ENCODE assay signal across 7 mouse cellular contexts in genomic region chr8:84990349-84990748, GRCm38 (mm10). TPM values are rescaled to one million over a fixed set of nuclear protein-coding genes. Genes with fewer than 3 reads are reported as not detected.
DNase-seq lines count a peak whose midpoint lies in the region; ATAC-seq lines count a peak whose summit lies in the region.

Hook2 (plus strand) TSS chr8:84990603.

- H3K27me3 ChIP-seq in embryonic facial prominence, embryonic 10.5 days (replicated peaks; ENCODE audit: low read depth, poor library complexity, severe bottlenecking), result peaks cover 43% of the 10 kb centered on the region
- H3K27me3 ChIP-seq in limb, embryonic 10.5 days (ENCODE audit: low read depth, poor library complexity, severe bottlenecking), result peaks cover 52% of the 10 kb centered on the region
- H3K27me3 ChIP-seq in midbrain, embryonic 13.5 days, result peaks cover 37% of the 10 kb centered on the region

- H3K4me3 ChIP-seq in embryonic facial prominence, embryonic 10.5 days, result peak within 1 kb of the TSS; percentile 71
- peak within 1 kb of the TSS; percentile 73 for H3K4me3 ChIP-seq in limb, embryonic 10.5 days
- H3K4me3 ChIP-seq in midbrain, embryonic 13.5 days (replicated peaks), result peak within 1 kb of the TSS; percentile 59

- peak within 1 kb of the TSS; percentile 87 for H3K4me2 ChIP-seq in midbrain, embryonic 13.5 days (replicated peaks)

- peaks cover 36% of the 10 kb centered on the region for H3K4me1 ChIP-seq in embryonic facial prominence, embryonic 10.5 days
- peaks cover 35% of the 10 kb centered on the region for H3K4me1 ChIP-seq in limb, embryonic 10.5 days
- peaks cover 22% of the 10 kb centered on the region for H3K4me1 ChIP-seq in midbrain, embryonic 13.5 days (replicated peaks)

- peak within 1 kb of the TSS; percentile 90 for H3K27ac ChIP-seq in embryonic facial prominence, embryonic 10.5 days (replicated peaks)
- H3K27ac ChIP-seq in limb, embryonic 10.5 days, result peak within 1 kb of the TSS; percentile 87
- peak within 1 kb of the TSS; percentile 74 for H3K27ac ChIP-seq in midbrain, embryonic 13.5 days

- 0 out of 2 replicates have a peak, but pooled peaks cover 4% of the 10 kb centered on the region for H3K36me3 ChIP-seq in embryonic facial prominence, embryonic 10.5 days (replicated peaks)
- no peaks in the 10 kb centered on the region for H3K36me3 ChIP-seq in limb, embryonic 10.5 days
- H3K36me3 ChIP-seq in midbrain, embryonic 13.5 days, result peaks cover 6% of the 10 kb centered on the region; the same call in 1 of the 2 replicates

- peak; percentile 98 for DNase-seq in adrenal gland, postnatal 10 days
- DNase-seq in embryonic facial prominence, embryonic 10.5 days (ENCODE audit: low spot score), result peak; percentile 97
- DNase-seq in kidney, adult 11 months, result peak; percentile 98
- peak; percentile 96 for DNase-seq in limb, embryonic 10.5 days (ENCODE audit: low spot score)
- peak; percentile 93 for DNase-seq in spleen, adult 12 weeks (ENCODE audit: low spot score)

- no peaks in the 10 kb centered on the region for H3K9me3 ChIP-seq in embryonic facial prominence, embryonic 10.5 days
- H3K9me3 ChIP-seq in limb, embryonic 10.5 days (replicated peaks), result no peaks in the 10 kb centered on the region
- no peaks in the 10 kb centered on the region for H3K9me3 ChIP-seq in midbrain, embryonic 13.5 days

- under 1% methylated on average over 28 of the region's 28 CpGs for WGBS in embryonic facial prominence, embryonic 10.5 days
- WGBS in limb, embryonic 10.5 days, result under 1% methylated on average over 28 of the region's 28 CpGs
- 0% methylated on average over 28 of the region's 28 CpGs for WGBS in midbrain, embryonic 13.5 days

- peak; percentile 70 for ATAC-seq in granulocyte monocyte progenitor cell, adult 5-6 weeks (replicated peaks; ENCODE audit: poor library complexity, severe bottlenecking)
- peak; percentile 93 for ATAC-seq in midbrain, embryonic 13.5 days

- peak within 1 kb of the TSS; percentile 71 for H3K9ac ChIP-seq in midbrain, embryonic 13.5 days (replicated peaks)

RNA-seq across cellular contexts. Expression of gene Hook2, which starts in this region (rescaled TPM):
- total RNA-seq in adrenal gland, postnatal 10 days (2021), result 1 to 10 TPM; 6.5 to 6.6 TPM
- polyA plus RNA-seq in embryonic facial prominence, embryonic 10.5 days (2016; fragmentation: Nextera tagmentation; extraction: Ambion mirVana), result 19.5 and 20.0 TPM in 2 replicates
- 5.2 and 6.1 TPM in 2 replicates for total RNA-seq in granulocyte monocyte progenitor cell, adult 5-6 weeks (2014; fragmentation: Nextera tagmentation)
- total RNA-seq in granulocyte monocyte progenitor cell, adult 5-6 weeks (2017), result 5.7 and 8.2 TPM in 2 replicates
- polyA plus RNA-seq in limb, embryonic 10.5 days (2016; fragmentation: Nextera tagmentation; extraction: Ambion mirVana), result 16.0 and 19.1 TPM in 2 replicates
- polyA plus RNA-seq in midbrain, embryonic 13.5 days (2015; fragmentation: Nextera tagmentation; extraction: Ambion mirVana), result 23.5 and 23.8 TPM in 2 replicates

Comparison
In these comparisons a context has a peak if more than half of its experiments do, and no peak if none do; other contexts are left out.
1. Peak in every context shown above with its lines: DNase-seq, ATAC-seq, H3K4me3 ChIP-seq and H3K27ac ChIP-seq.